Mouse (Mus musculus): ENCODE results near the gene Gm10340.
"Not testable (repeated sequence)": the region's sequence is repeated elsewhere in the genome, so short reads cannot be mapped to it uniquely, and the experiment has no call there.

The Gm10340 gene

DNA sequence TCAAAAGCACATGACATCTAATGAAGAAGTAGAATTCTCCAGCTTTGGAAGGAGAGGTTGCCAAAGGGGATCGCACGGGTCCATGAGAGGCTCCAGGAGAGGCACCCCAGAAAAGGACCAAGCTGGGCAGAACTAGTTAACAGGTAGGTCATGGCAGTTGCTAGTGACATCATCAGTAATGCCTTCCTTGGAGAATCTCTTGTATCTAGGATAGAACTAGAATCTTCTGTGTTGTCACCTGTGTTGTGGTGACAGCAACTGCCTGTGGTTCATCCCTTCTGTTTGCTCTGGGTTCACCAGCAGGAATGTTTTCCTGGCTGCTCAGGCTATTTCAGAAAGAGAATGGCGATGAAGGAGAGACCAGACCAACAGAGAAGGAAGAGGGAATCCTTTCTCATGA, at the start of gene Gm10340:
TSS of gene Gm10340 (plus strand) at position 301 of the 400 bp plus-strand sequence.
- DNase-seq (ENCODE audit: low read depth, low spot score) = not testable (repeated sequence)

DNA sequence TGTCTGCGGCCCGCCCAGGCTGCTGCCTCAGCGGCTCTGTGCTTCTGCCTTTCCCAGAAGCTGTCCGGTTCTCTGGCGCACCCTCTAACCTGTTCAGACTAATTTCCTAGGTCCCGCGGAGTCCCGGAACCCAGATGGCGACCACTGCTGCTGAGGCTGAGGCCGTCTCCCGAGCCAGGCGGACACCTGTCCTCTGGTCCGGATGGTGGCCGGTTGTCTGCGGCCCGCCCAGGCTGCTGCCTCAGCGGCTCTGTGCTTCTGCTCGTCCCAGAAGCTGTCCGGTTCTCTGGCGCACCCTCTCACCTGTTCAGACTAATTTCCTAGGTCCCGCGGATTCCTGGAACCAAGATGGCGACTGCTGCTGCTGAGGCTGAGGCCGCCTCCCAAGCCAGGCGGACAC, 17.7 kb upstream of the Gm10340 start:
- DNase-seq (ENCODE audit: low read depth, low spot score) = not testable (repeated sequence)

DNA sequence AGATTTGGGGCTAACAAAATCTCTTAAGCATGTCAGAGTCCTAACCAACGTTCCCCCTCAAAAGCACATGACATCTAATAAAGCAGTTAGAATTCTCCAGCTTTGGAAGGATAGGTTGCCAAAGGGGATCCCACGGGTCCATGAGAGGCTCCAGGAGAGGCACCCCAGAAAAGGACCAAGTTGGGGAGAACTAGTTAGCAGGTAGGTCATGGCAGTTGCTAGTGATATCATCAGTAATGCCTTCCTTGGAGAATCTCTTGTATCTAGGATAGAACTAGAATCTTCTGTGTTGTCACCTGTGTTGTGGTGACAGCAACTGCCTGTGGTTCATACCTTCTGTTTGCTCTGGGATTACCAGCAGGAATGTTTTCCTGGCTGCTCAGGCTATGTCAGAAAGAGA, 54.2 kb downstream of the Gm10340 start, which contains the start of gene Gm5795:
TSS of gene Gm5795 (plus strand) at position 301 of the 400 bp plus-strand sequence.
- DNase-seq (ENCODE audit: low read depth, low spot score) = not testable (repeated sequence)

Measured in skeletal muscle tissue, adult 2 months (tissue).